Comparison of ENCODE assay signal across 8 mouse cellular contexts in the genomic region with DNA sequence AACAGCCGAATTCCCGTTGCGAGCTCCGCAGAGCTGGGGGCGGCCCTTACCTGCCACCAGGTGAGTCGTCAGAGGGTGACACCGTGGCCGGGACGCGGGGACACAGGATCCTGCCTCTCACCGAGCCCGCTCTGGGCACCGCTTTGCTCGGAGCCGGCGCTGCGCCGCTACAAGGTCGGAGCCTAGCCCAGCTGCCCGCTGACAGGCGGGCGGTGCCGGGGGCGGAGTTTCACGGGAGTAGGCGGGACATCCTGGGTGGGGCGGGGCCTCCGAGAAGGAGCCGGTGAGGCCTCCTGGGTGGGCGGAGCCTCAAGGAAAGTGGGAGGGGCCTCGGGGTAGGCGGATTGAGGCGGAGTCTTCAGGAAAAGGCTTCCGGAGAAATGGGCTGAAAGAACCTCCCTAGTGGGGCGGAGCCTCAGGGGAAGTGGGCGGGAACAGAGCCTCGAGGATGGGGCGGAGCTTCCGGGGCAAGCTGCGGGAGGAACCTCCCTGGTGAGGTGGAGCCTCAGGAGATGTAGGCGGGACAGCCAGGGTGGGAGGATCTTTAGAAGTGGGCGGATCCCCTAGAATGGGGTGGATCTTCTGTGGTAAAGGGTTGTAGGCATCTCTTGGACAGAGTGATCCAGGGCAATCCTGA. TPM values are rescaled to one million over a fixed set of nuclear protein-coding genes. Genes with fewer than 3 reads are reported as not detected.
A peak's percentile ranks its signal among the peaks of the same experiment; 100 is the strongest.
DNase-seq lines count a peak whose midpoint lies in the region; ATAC-seq and TF ChIP-seq lines count a peak whose summit lies in the region.

Gene Abcb9 (minus strand): TSS at position 203 of the 637 bp plus-strand sequence.

- under 1% methylated on average over 42 of the region's 42 CpGs for WGBS in lung, embryonic 16.5 days

- H3K9ac ChIP-seq in MEL (ENCODE audit: control insufficient read depth, low read depth, low read length, poor library complexity, severe bottlenecking), result peak within 1 kb of the TSS; percentile 66
- peak within 1 kb of the TSS; percentile 69 for H3K9ac ChIP-seq in lung, embryonic 16.5 days (ENCODE audit: low read length)

- H3K4me1 ChIP-seq in MEL (ENCODE audit: control insufficient read depth in 1 of 2, insufficient read depth in 2 of 2, low read length in 2 of 2), result peaks cover 6 to 13% of the 10 kb centered on the region in 2 experiments
- H3K4me1 ChIP-seq in lung, embryonic 16.5 days (replicated peaks; ENCODE audit: control insufficient read depth, insufficient read depth, low read length), result peaks cover 17% of the 10 kb centered on the region

- no peaks in the 10 kb centered on the region for H3K9me3 ChIP-seq in MEL (replicated peaks; ENCODE audit: insufficient read depth, low read length)
- no peaks in the 10 kb centered on the region for H3K9me3 ChIP-seq in lung, embryonic 16.5 days (ENCODE audit: control insufficient read depth, low read length)

- H3K79me2 ChIP-seq in MEL (ENCODE audit: control insufficient read depth, insufficient read depth, low read length, poor library complexity), result no peaks in the 10 kb centered on the region; the same call in 1 of the 2 replicates

- TF ChIP-seq CTCF in MEL (IDR thresholded peaks at IDR 0.05 in 2 of 3, conservative IDR thresholded peaks at IDR 0.05 in 1 of 3; ENCODE audit: control insufficient read depth in 1 of 3, insufficient read depth in 1 of 3, low read depth in 2 of 3, low read length in 3 of 3, poor library complexity in 1 of 3, severe bottlenecking in 1 of 3), result no peak

- TF ChIP-seq EP300 in MEL (IDR thresholded peaks at IDR 0.05; ENCODE audit: low read depth in 1 of 2, low read length in 2 of 2), result no peak

- TF ChIP-seq RAD21 in MEL (IDR thresholded peaks at IDR 0.05; ENCODE audit: low read depth, low read length), result no peak

- ATAC-seq in hematopoietic stem cell, adult 5-6 weeks (replicated peaks in 1 of 2; ENCODE audit: insufficient read depth in 1 of 2, low FRiP score in 2 of 2, low TSS enrichment in 1 of 2, low read depth in 1 of 2, poor library complexity in 2 of 2, severe bottlenecking in 2 of 2), result peak; percentile 88 to 93
- peak; percentile 87 for ATAC-seq in lung, embryonic 16.5 days (ENCODE audit: low read depth)

- peak; percentile 97 for DNase-seq in MEL (ENCODE audit: low read depth, low spot score)
- DNase-seq in cerebellum, adult 8-10 months, result peak; percentile 100
- DNase-seq in forelimb bud, embryonic 11.5 days (ENCODE audit: low read depth, low spot score), result peak; percentile 76
- peak; percentile 84 for DNase-seq in layer of hippocampus, adult 9-10 months (ENCODE audit: low spot score)
- peak; percentile 85 for DNase-seq in ovary, postnatal 10 days (ENCODE audit: low spot score)
- DNase-seq in thymus, postnatal 10 days (ENCODE audit: low spot score in 2 of 2), result peak; percentile 90 to 93

- peak; percentile 38 to 50; a peak in 3 of 4 replicates for TF ChIP-seq POLR2A in MEL (IDR thresholded peaks at IDR 0.05; ENCODE audit: control insufficient read depth in 1 of 2, insufficient read depth in 1 of 2, low read depth in 1 of 2, low read length in 2 of 2, poor library complexity in 1 of 2)

- H3K4me3 ChIP-seq in MEL (ENCODE audit: control insufficient read depth in 1 of 2, insufficient read depth in 1 of 2, low read depth in 2 of 2, low read length in 2 of 2), result peak within 1 kb of the TSS; percentile 55 to 70
- peak within 1 kb of the TSS; percentile 59 for H3K4me3 ChIP-seq in lung, embryonic 16.5 days (ENCODE audit: low read length)

- H3K36me3 ChIP-seq in MEL (ENCODE audit: control insufficient read depth in 1 of 2, insufficient read depth in 2 of 2, low read length in 2 of 2), result peaks cover 0 to 3% of the 10 kb centered on the region in 2 experiments; a peak in 2 of 4 replicates
- H3K36me3 ChIP-seq in lung, embryonic 16.5 days (ENCODE audit: control insufficient read depth, insufficient read depth, low read length), result no peaks in the 10 kb centered on the region

- H3K27me3 ChIP-seq in MEL (ENCODE audit: control insufficient read depth in 1 of 2, insufficient read depth in 2 of 2, low read length in 2 of 2), result no peaks in the 10 kb centered on the region
- no peaks in the 10 kb centered on the region for H3K27me3 ChIP-seq in lung, embryonic 16.5 days (ENCODE audit: control insufficient read depth, insufficient read depth, low read depth, low read length)

- H3K27ac ChIP-seq in MEL (ENCODE audit: control insufficient read depth, low read depth, low read length), result no peak within 1 kb of the TSS
- no peak within 1 kb of the TSS for H3K27ac ChIP-seq in lung, embryonic 16.5 days (ENCODE audit: low read length)

- H3K4me2 ChIP-seq in lung, embryonic 16.5 days (ENCODE audit: low read depth, low read length), result peak within 1 kb of the TSS; percentile 97

TF ChIP-seq in MEL, 35 proteins besides CTCF, POLR2A, EP300 and RAD21:
- TF ChIP-seq ZMIZ1 (IDR thresholded peaks at IDR 0.05; ENCODE audit: low read depth, low read length), result peak; percentile 48; the same call in 1 of the 2 replicates
- TF ChIP-seq JUND (IDR thresholded peaks at IDR 0.05; ENCODE audit: low read depth, low read length), result no peak
- TF ChIP-seq UBTF (IDR thresholded peaks at IDR 0.05; ENCODE audit: borderline replicate concordance, insufficient read depth, low read depth, low read length), result no peak
- TF ChIP-seq NELFE (IDR thresholded peaks at IDR 0.05; ENCODE audit: low read depth, low read length), result no peak
- TF ChIP-seq USF2 (IDR thresholded peaks at IDR 0.05; ENCODE audit: borderline replicate concordance in 1 of 2, insufficient read depth in 1 of 2, low read depth in 1 of 2, low read length in 2 of 2), result no peak
- peak; percentile 49; the same call in 1 of the 2 replicates for TF ChIP-seq MXI1 (IDR thresholded peaks at IDR 0.05; ENCODE audit: low read depth, low read length)
- TF ChIP-seq NRF1 (IDR thresholded peaks at IDR 0.05; ENCODE audit: insufficient read depth, low read depth, low read length, poor library complexity, severe bottlenecking), result no peak
- no peak for TF ChIP-seq E2F4 (IDR thresholded peaks at IDR 0.05; ENCODE audit: borderline replicate concordance, low read depth, low read length)
- TF ChIP-seq MAFK (IDR thresholded peaks at IDR 0.05; ENCODE audit: borderline replicate concordance, low read depth, low read length), result no peak
- 0 out of 2 replicates have a peak, but pooled peaks have one; percentile 13 for TF ChIP-seq TBP (IDR thresholded peaks at IDR 0.05; ENCODE audit: low read depth, low read length)
- peak; percentile 97 for TF ChIP-seq POLR2AphosphoS2 (IDR thresholded peaks at IDR 0.05; ENCODE audit: low read length)
- TF ChIP-seq RCOR1 (IDR thresholded peaks at IDR 0.05; ENCODE audit: low read depth, low read length), result no peak; the same call in 1 of the 2 replicates
- no peak for TF ChIP-seq TAL1 (IDR thresholded peaks at IDR 0.05; ENCODE audit: low read length)
- peak; percentile 77 for TF ChIP-seq ELF1 (IDR thresholded peaks at IDR 0.05; ENCODE audit: low read depth, low read length)
- no peak for TF ChIP-seq BHLHE40 (IDR thresholded peaks at IDR 0.05; ENCODE audit: borderline replicate concordance, low read depth, low read length)
- no peak for TF ChIP-seq MEF2A (IDR thresholded peaks at IDR 0.05; ENCODE audit: extremely low read depth, insufficient replicate concordance, low read depth, low read length, poor library complexity, severe bottlenecking)
- no peak for TF ChIP-seq ZNF384 (IDR thresholded peaks at IDR 0.05; ENCODE audit: low read depth, low read length)
- TF ChIP-seq ETS1 (IDR thresholded peaks at IDR 0.05; ENCODE audit: low read depth, low read length), result no peak
- no peak for TF ChIP-seq KAT2A (conservative IDR thresholded peaks at IDR 0.05; ENCODE audit: low read depth, low read length)
- TF ChIP-seq ZC3H11A (IDR thresholded peaks at IDR 0.05; ENCODE audit: low read depth, low read length), result no peak
- no peak for TF ChIP-seq MAX (IDR thresholded peaks at IDR 0.05; ENCODE audit: low read length)
- no peak for TF ChIP-seq CHD2 (IDR thresholded peaks at IDR 0.05; ENCODE audit: low read length)
- no peak for TF ChIP-seq SMC3 (IDR thresholded peaks at IDR 0.05; ENCODE audit: low read depth, low read length)
- TF ChIP-seq HCFC1 (IDR thresholded peaks at IDR 0.05; ENCODE audit: low read depth, low read length), result peak; percentile 47; the same call in 1 of the 2 replicates
- no peak for TF ChIP-seq GATA1 (IDR thresholded peaks at IDR 0.05; ENCODE audit: low read depth, low read length)
- TF ChIP-seq MYB (IDR thresholded peaks at IDR 0.05; ENCODE audit: low read depth, low read length), result no peak
- TF ChIP-seq POLR2AphosphoS5 (IDR thresholded peaks at IDR 0.05; ENCODE audit: borderline replicate concordance, low read depth, low read length), result no peak
- no peak for TF ChIP-seq CHD1 (IDR thresholded peaks at IDR 0.05; ENCODE audit: low read depth, low read length)
- no peak for TF ChIP-seq GABPA (IDR thresholded peaks at IDR 0.05; ENCODE audit: low read depth, low read length)
- peak; percentile 60 for TF ChIP-seq SIN3A (IDR thresholded peaks at IDR 0.05; ENCODE audit: low read length)
- peak; percentile 21; the same call in 1 of the 2 replicates for TF ChIP-seq MAZ (IDR thresholded peaks at IDR 0.05; ENCODE audit: low read depth, low read length)
- TF ChIP-seq MYC (IDR thresholded peaks at IDR 0.05; ENCODE audit: low read depth, low read length), result no peak
- no peak for TF ChIP-seq USF1 (IDR thresholded peaks at IDR 0.05; ENCODE audit: low read depth, low read length)
- 0 out of 2 replicates have a peak, but pooled peaks have one; percentile 8 for TF ChIP-seq TCF12 (IDR thresholded peaks at IDR 0.05; ENCODE audit: low read depth, low read length)
- no peak for TF ChIP-seq ZKSCAN1 (IDR thresholded peaks at IDR 0.05; ENCODE audit: low read depth, low read length)

RNA-seq across cellular contexts. Expression of gene Abcb9, which starts in this region (rescaled TPM):
- 2.1 and 2.4 TPM in 2 replicates for total RNA-seq in MEL (2012; rRNA removed)
- 1 to 10 TPM in 1 of 2 experiments, not detected in 1; 8.1 TPM for polyA plus RNA-seq in MEL (2012; ENCODE audit: insufficient read depth in 1 of 2, insufficient read length in 2 of 2, low read depth in 1 of 2, low replicate concordance in 2 of 2, missing spikeins in 1 of 2)
- 0.84 and 2.4 TPM in 2 replicates for total RNA-seq in hematopoietic stem cell, adult 5-6 weeks (2017)
- 2.7 and 3.8 TPM in 2 replicates for polyA plus RNA-seq in lung, embryonic 16.5 days (2015; fragmentation: Nextera tagmentation; extraction: Ambion mirVana)
